Mouse (Mus musculus) liver, embryonic 14.5 days (tissue): ENCODE measurements around the gene Ipo7. TPM values are rescaled to one million over a fixed set of nuclear protein-coding genes. Genes with fewer than 3 reads are reported as not detected.
A peak's percentile ranks its signal among the peaks of the same experiment; 100 is the strongest.
"Not testable (repeated sequence)": the region's sequence is repeated elsewhere in the genome, so short reads cannot be mapped to it uniquely, and the experiment has no call there.

Source experiments
- ATAC-seq: fragments of 200-750 bp; cut with Nextera tagmentation; 2 replicates; pipeline ENCODE4 v1.8.0; 2017; ENCODE audit warnings: moderate number of reproducible peaks, mild to moderate bottlenecking, moderate library complexity; ENCODE audit not compliant: insufficient read depth
- DNase-seq, 3 experiments: peaks; one replicate each; pipeline ENCODE4 v3.0.0-alpha.2; 2012 to 2013; ENCODE audit warnings: low read depth in 3 of 3, low spot score in 3 of 3
- H3K27ac ChIP-seq: fragments of 300-500 bp; sonication (generic); 2 replicates; pipeline ENCODE4 v1.5.1; 2014; ENCODE audit warnings: moderate library complexity, mild to moderate bottlenecking, control low read depth, inconsistent platforms
- H3K27me3 ChIP-seq: fragments of 300-500 bp; sonication (generic); 2 replicates; pipeline ENCODE4 v1.6.1; 2014; ENCODE audit warnings: mild to moderate bottlenecking, low read length, moderate library complexity; ENCODE audit not compliant: control insufficient read depth, insufficient read depth
- H3K36me3 ChIP-seq: fragments of 300-500 bp; sonication (generic); replicated peaks from 2 replicates; pipeline ENCODE4 v1.6.1; 2014; ENCODE audit warnings: low read depth; ENCODE audit not compliant: control insufficient read depth, insufficient read depth
- H3K4me1 ChIP-seq, 2 experiments: fragments of 200-500 bp in 1 of 2; fragments of 300-500 bp in 1 of 2; sonication (generic) in 1 of 2; replicated peaks; 2 replicates each; pipeline ENCODE4 v1.6.1; 2012 to 2014; ENCODE audit warnings: antibody characterized with exemption in 1 of 2, inconsistent platforms in 1 of 2, low read length in 1 of 2; ENCODE audit not compliant: control insufficient read depth in 2 of 2, insufficient read depth in 2 of 2
- H3K4me2 ChIP-seq: fragments of 300-500 bp; sonication (generic); 2 replicates; pipeline ENCODE4 v1.6.1; 2014; ENCODE audit warnings: low read depth, mild to moderate bottlenecking, control low read depth, moderate library complexity
- H3K4me3 ChIP-seq, 2 experiments: fragments of 200-500 bp in 1 of 2; fragments of 300-500 bp in 1 of 2; sonication (generic) in 1 of 2; 2 replicates each; pipeline ENCODE4 v1.5.1; 2012 to 2014; ENCODE audit warnings: low read depth in 2 of 2, low read length in 2 of 2, mild to moderate bottlenecking in 2 of 2, control low read depth in 1 of 2, inconsistent platforms in 1 of 2, moderate library complexity in 1 of 2; ENCODE audit not compliant: insufficient read depth in 1 of 2
- H3K9ac ChIP-seq: fragments of 300-500 bp; sonication (generic); replicated peaks from 2 replicates; pipeline ENCODE4 v1.6.1; 2014; ENCODE audit warnings: mild to moderate bottlenecking, control low read depth, moderate library complexity
- H3K9me3 ChIP-seq: fragments of 300-500 bp; sonication (generic); 2 replicates; pipeline ENCODE4 v1.6.1; 2016; ENCODE audit warnings: low read length, mixed read lengths; ENCODE audit not compliant: control insufficient read depth
- CTCF ChIP-seq: IDR thresholded peaks from 2 replicates; pipeline ENCODE4 v1.5.1; 2016; ENCODE audit warnings: antibody characterized with exemption, low read depth, control low read depth
- EP300 ChIP-seq: IDR thresholded peaks from 2 replicates; pipeline ENCODE4 v1.6.1; 2016; ENCODE audit warnings: antibody characterized with exemption, low read depth
- WGBS: fragments of 180-500 bp; shearing (Covaris S2); extraction: QIAGEN DNeasy Blood & Tissue Kit; methylation state at CpG from one replicate; pipeline ENCODE4 v1.1.7; 2014; ENCODE audit not compliant: insufficient replicate concordance; 5-methylcytosine and 5-hydroxymethylcytosine counted together
- polyA plus RNA-seq, 2 experiments: library from polyadenylated mRNA; depleted of rRNA in 1 of 2; stranded (reverse) in 1 of 2; unstranded in 1 of 2; fragments of >200 nt; fragmentation: Nextera tagmentation in 1 of 2; extraction: Ambion mirVana in 1 of 2; gene quantifications; 2 replicates each; pipeline versions ENCODE4 v1.2.1 to v1.2.3; 2012 to 2014

Ipo7 gene
- polyA plus RNA-seq, 2 experiments, result 9.1 to 22.2 TPM

- DNase-seq (no peak), ATAC-seq (peak; percentile 36)
- WGBS, result 0% methylated on average over 27 of the region's 27 CpGs
- H3K4me1 ChIP-seq, result peaks cover 4 to 8% of the 10 kb centered on the region in 2 experiments; a peak in 3 of 4 replicates
- peak overlapping the region; percentile 67 for H3K4me2 ChIP-seq
- H3K9ac ChIP-seq, result peak overlapping the region; percentile 62
- H3K27ac ChIP-seq, result peak overlapping the region; percentile 2
- H3K27me3 ChIP-seq, result no peaks in the 10 kb centered on the region
- no peak for TF ChIP-seq CTCF
- no peak for TF ChIP-seq EP300
- H3K4me3 ChIP-seq, result peak overlapping the region; percentile 55 to 72
- H3K9me3 ChIP-seq, result no peaks in the 10 kb centered on the region
- H3K36me3 ChIP-seq, result peaks cover under 1% of the 10 kb centered on the region
Measured at GRCm38 (mm10) chr7:109985661-109986132, 32.4 kb upstream of the Ipo7 start.

GRCm38 (mm10) chr7:109986133-109986669 is 31.9 kb upstream of the Ipo7 start:
- H3K4me3 ChIP-seq, result peak overlapping the region; percentile 55 to 72
- H3K27me3 ChIP-seq, result no peaks in the 10 kb centered on the region
- peak overlapping the region; percentile 75 for H3K9ac ChIP-seq
- peaks cover 4 to 8% of the 10 kb centered on the region in 2 experiments; a peak in 3 of 4 replicates for H3K4me1 ChIP-seq
- no peaks in the 10 kb centered on the region for H3K9me3 ChIP-seq
- peak overlapping the region; percentile 67 for H3K4me2 ChIP-seq
- no peaks in the 10 kb centered on the region; the same call in none of the 2 replicates for H3K36me3 ChIP-seq
- ATAC-seq (peak; percentile 99), DNase-seq (peak; percentile 98 to 99 (median 98))
- TF ChIP-seq EP300 (peak; percentile 45; the same call in 1 of the 2 replicates), CTCF (no peak)
- under 1% methylated on average over 43 of the region's 43 CpGs for WGBS
- H3K27ac ChIP-seq, result peak overlapping the region; percentile 93

GRCm38 (mm10) chr7:109986775-109987174 is 31.3 kb upstream of the Ipo7 start, which contains the start of gene Tmem41b:
Gene Tmem41b, minus strand, starts transcription at chr7:109986929.
- peak within 1 kb of the TSS; percentile 55 to 72 for H3K4me3 ChIP-seq
- H3K9me3 ChIP-seq, DNase-seq, H3K4me1 ChIP-seq, H3K27me3 ChIP-seq, H3K36me3 ChIP-seq, ATAC-seq: not testable (repeated sequence)
- peak within 1 kb of the TSS; percentile 67 for H3K4me2 ChIP-seq
- peak within 1 kb of the TSS; percentile 75 for H3K9ac ChIP-seq
- 26% methylated on average over 6 of the region's 6 CpGs for WGBS
- peak within 1 kb of the TSS; percentile 93 for H3K27ac ChIP-seq
- peak; percentile 44; the same call in 1 of the 2 replicates for TF ChIP-seq CTCF

DNA sequence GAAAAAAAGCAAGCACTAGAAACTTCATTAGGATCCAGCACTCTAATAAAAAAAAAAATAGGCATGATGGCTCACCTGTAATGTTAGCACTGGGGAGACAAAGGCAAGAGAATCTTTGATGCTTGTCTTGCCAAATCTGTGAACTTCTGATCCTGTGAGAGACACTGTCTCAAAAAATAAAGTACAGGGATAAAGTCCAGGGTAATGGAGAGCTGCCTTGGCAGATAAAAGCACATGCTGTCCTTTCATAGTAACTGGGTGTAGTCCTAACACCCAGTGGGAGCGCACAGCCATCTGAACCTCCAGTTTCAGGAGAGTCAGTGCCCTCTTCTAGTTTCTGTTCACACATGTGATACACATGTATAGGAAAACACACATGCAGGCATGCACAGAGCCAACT is 26.8 kb upstream of the Ipo7 start:
- no peak overlapping the region for H3K4me2 ChIP-seq
- H3K27me3 ChIP-seq, result no peaks in the 10 kb centered on the region
- no peak overlapping the region for H3K27ac ChIP-seq
- TF ChIP-seq EP300, result no peak
- no peak for TF ChIP-seq CTCF
- H3K9me3 ChIP-seq, result no peaks in the 10 kb centered on the region
- H3K4me3 ChIP-seq, result no peak overlapping the region
- WGBS, result 81% methylated on average over 1 of the region's 1 CpGs
- H3K4me1 ChIP-seq, result peaks cover 4 to 6% of the 10 kb centered on the region in 2 experiments; a peak in 2 of 4 replicates
- DNase-seq, result no peak
- no peak overlapping the region for H3K9ac ChIP-seq
- no peaks in the 10 kb centered on the region for H3K36me3 ChIP-seq
- ATAC-seq, result no peak

DNA sequence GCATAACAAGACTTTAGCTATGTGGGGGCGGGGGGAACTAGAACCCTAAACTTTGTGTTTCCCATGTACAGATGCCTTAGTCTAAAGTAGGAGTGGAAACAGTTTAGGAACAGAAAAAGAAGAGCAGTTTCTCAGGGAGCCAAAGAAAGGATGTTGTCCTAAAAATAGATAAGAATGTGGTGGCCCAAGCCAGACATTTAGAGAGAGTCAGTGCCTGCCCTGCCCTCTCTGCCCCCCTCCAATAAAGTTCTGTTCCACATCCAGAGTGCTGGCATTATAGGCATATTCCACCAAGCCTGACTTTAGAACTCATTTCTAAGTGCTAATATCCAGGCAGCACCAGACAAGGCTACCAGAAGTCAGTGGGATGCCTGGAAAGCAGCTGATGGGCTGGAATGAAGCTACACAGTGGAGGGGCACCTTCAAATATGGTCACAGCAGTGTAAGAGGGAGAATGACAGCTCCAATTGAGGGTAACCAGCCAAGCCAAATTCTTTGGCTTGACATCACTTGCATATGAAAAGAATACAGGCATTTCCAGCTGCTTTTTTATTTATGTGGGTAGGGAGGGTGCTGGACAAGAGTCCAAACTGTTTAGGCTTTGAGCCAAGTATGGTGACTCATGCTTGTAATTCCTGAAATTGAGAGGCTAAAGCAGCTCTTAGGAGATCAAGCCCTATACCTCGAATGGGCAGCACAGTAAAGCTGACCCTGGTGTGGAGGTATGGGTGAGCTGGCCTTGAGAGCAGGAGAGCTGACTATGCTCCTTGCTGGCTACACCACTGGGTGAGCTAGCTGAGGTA is 24.7 kb upstream of the Ipo7 start:
- Histone ChIP-seq H3K27me3 (no peaks in the 10 kb centered on the region), H3K27ac (no peak overlapping the region), H3K4me3 (no peak overlapping the region), H3K4me2 (no peak overlapping the region), H3K9me3 (no peaks in the 10 kb centered on the region), H3K4me1 (no peaks in the 10 kb centered on the region; a peak in 1 of 4 replicates), H3K36me3 (no peaks in the 10 kb centered on the region), H3K9ac (no peak overlapping the region)
- DNase-seq (no peak), ATAC-seq (no peak)
- 33% methylated on average over 2 of the region's 2 CpGs for WGBS
- TF ChIP-seq CTCF (no peak), EP300 (no peak)
